Mouse (Mus musculus): ENCODE measurements at regions not wholly inside any gene's neighbourhood (a gene's known extent, or its start where the extent isn't known, plus 50 kb on each side); places are given as distances from the start of the nearest gene placed in this dataset.

- TF ChIP-seq POLR2A (IDR thresholded peaks at IDR 0.05; ENCODE audit: control insufficient read depth in 1 of 2, insufficient read depth in 1 of 2, low read depth in 1 of 2, low read length in 2 of 2, poor library complexity in 1 of 2) (no peak), CTCF (IDR thresholded peaks at IDR 0.05 in 2 of 3, conservative IDR thresholded peaks at IDR 0.05 in 1 of 3; ENCODE audit: control insufficient read depth in 1 of 3, insufficient read depth in 1 of 3, low read depth in 2 of 3, low read length in 3 of 3, poor library complexity in 1 of 3, severe bottlenecking in 1 of 3) (no peak), USF2 (IDR thresholded peaks at IDR 0.05; ENCODE audit: borderline replicate concordance in 1 of 2, insufficient read depth in 1 of 2, low read depth in 1 of 2, low read length in 2 of 2) (no peak), E2F4 (IDR thresholded peaks at IDR 0.05; ENCODE audit: borderline replicate concordance, low read depth, low read length) (no peak), GABPA (IDR thresholded peaks at IDR 0.05; ENCODE audit: low read depth, low read length) (no peak)
Measured at GRCm38 (mm10) chrX:108599906-108600468, 64.7 kb downstream of the Gm379 start.
